Mouse (Mus musculus): ENCODE measurements around the gene Rpl32. TPM values are rescaled to one million over a fixed set of nuclear protein-coding genes. Genes with fewer than 3 reads are reported as not detected.

The Rpl32 gene
- polyA plus RNA-seq, 1 experiment from 2014 or later, result 1,760 TPM

GRCm38 (mm10) chr6:115759461-115759860 is 49.1 kb downstream of the Rpl32 start:
- WGBS, result 56% methylated on average over 5 of the region's 5 CpGs
- H3K36me3 ChIP-seq (ENCODE audit: insufficient read depth, low read length), result no peaks in the 10 kb centered on the region
- H3K9me3 ChIP-seq (ENCODE audit: low read length), result no peaks in the 10 kb centered on the region
- no peaks in the 10 kb centered on the region for H3K27me3 ChIP-seq (ENCODE audit: insufficient read depth, low read length)
- H3K9ac ChIP-seq (replicated peaks; ENCODE audit: low read length), result no peak overlapping the region
- H3K4me1 ChIP-seq (ENCODE audit: insufficient read depth, low read length), result peaks cover 34% of the 10 kb centered on the region
- H3K4me3 ChIP-seq (ENCODE audit: low read length), result no peak overlapping the region
- H3K27ac ChIP-seq (ENCODE audit: low read length), result peak overlapping the region; percentile 61; the same call in 1 of the 2 replicates
- no peak for ATAC-seq (ENCODE audit: low FRiP score, low TSS enrichment)
- no peak overlapping the region for H3K4me2 ChIP-seq (replicated peaks; ENCODE audit: low read depth, low read length)

GRCm38 (mm10) chr6:115758981-115759435 is 49.5 kb downstream of the Rpl32 start:
- no peaks in the 10 kb centered on the region for H3K9me3 ChIP-seq (ENCODE audit: low read length)
- H3K36me3 ChIP-seq (ENCODE audit: insufficient read depth, low read length), result no peaks in the 10 kb centered on the region
- 0 out of 2 replicates have a peak, but pooled peaks have one; percentile 37 for ATAC-seq (ENCODE audit: low FRiP score, low TSS enrichment)
- peak overlapping the region; percentile 61; the same call in 1 of the 2 replicates for H3K27ac ChIP-seq (ENCODE audit: low read length)
- 46% methylated on average over 9 of the region's 9 CpGs for WGBS
- H3K4me1 ChIP-seq (ENCODE audit: insufficient read depth, low read length), result peaks cover 31% of the 10 kb centered on the region
- H3K9ac ChIP-seq (replicated peaks; ENCODE audit: low read length), result no peak overlapping the region
- no peak overlapping the region for H3K4me3 ChIP-seq (ENCODE audit: low read length)
- no peak overlapping the region for H3K4me2 ChIP-seq (replicated peaks; ENCODE audit: low read depth, low read length)
- H3K27me3 ChIP-seq (ENCODE audit: insufficient read depth, low read length), result no peaks in the 10 kb centered on the region

- Histone ChIP-seq H3K9ac (replicated peaks; ENCODE audit: low read length) (no peak overlapping the region), H3K4me1 (ENCODE audit: insufficient read depth, low read length) (0 out of 2 replicates have a peak, but pooled peaks cover 6% of the 10 kb centered on the region), H3K27me3 (ENCODE audit: insufficient read depth, low read length) (no peaks in the 10 kb centered on the region), H3K4me2 (replicated peaks; ENCODE audit: low read depth, low read length) (no peak overlapping the region), H3K36me3 (ENCODE audit: insufficient read depth, low read length) (no peaks in the 10 kb centered on the region), H3K27ac (ENCODE audit: low read length) (no peak overlapping the region), H3K9me3 (ENCODE audit: low read length) (no peaks in the 10 kb centered on the region), H3K4me3 (ENCODE audit: low read length) (no peak overlapping the region)
- 80% methylated on average over 7 of the region's 7 CpGs for WGBS
- ATAC-seq (ENCODE audit: low FRiP score, low TSS enrichment), result no peak
Observed at GRCm38 (mm10) chr6:115755536-115755935, 53.0 kb downstream of the Rpl32 start.

Small RNA genes within 50 kb of the gene (microRNA-seq; reads per million reads assigned to microRNA genes)
- not detected for gene Mir7660

Other genes starting within 250 kb of the Rpl32 start
- gene Mkrn2os, start 216.2 kb downstream of the Rpl32 start, polyA plus RNA-seq (2015; fragmentation: Nextera tagmentation; extraction: Ambion mirVana), result 4.8 and 5.7 TPM in 2 replicates
- gene Mkrn2, start 206.8 kb downstream of the Rpl32 start, polyA plus RNA-seq (2015; fragmentation: Nextera tagmentation; extraction: Ambion mirVana), result 33.8 and 35.0 TPM in 2 replicates
- gene Raf1, start 132.1 kb downstream of the Rpl32 start, polyA plus RNA-seq (2015; fragmentation: Nextera tagmentation; extraction: Ambion mirVana), result 91.0 and 95.7 TPM in 2 replicates
- gene Tmem40, start 46.3 kb downstream of the Rpl32 start, polyA plus RNA-seq (2015; fragmentation: Nextera tagmentation; extraction: Ambion mirVana), result 0.86 and 2.1 TPM in 2 replicates
- gene Cand2, start 34.2 kb downstream of the Rpl32 start, polyA plus RNA-seq (2015; fragmentation: Nextera tagmentation; extraction: Ambion mirVana), result 36.8 and 40.1 TPM in 2 replicates
- gene Efcab12, start 29.7 kb upstream of the Rpl32 start, polyA plus RNA-seq (2015; fragmentation: Nextera tagmentation; extraction: Ambion mirVana), result 2.3 and 2.8 TPM in 2 replicates
- gene Mbd4, start 44.6 kb upstream of the Rpl32 start, polyA plus RNA-seq (2015; fragmentation: Nextera tagmentation; extraction: Ambion mirVana), result 18.6 and 22.0 TPM in 2 replicates
- gene Ift122, start 44.7 kb upstream of the Rpl32 start, polyA plus RNA-seq (2015; fragmentation: Nextera tagmentation; extraction: Ambion mirVana), result 38.4 and 40.1 TPM in 2 replicates
- 0.16 and 0.37 TPM in 2 replicates for gene Rho, start 123.0 kb upstream of the Rpl32 start, polyA plus RNA-seq (2015; fragmentation: Nextera tagmentation; extraction: Ambion mirVana)
- gene H1foo, start 136.2 kb upstream of the Rpl32 start, polyA plus RNA-seq (2015; fragmentation: Nextera tagmentation; extraction: Ambion mirVana), result not detected in 2 replicates
- 55.5 and 62.4 TPM in 2 replicates for gene Plxnd1, start 186.3 kb upstream of the Rpl32 start, polyA plus RNA-seq (2015; fragmentation: Nextera tagmentation; extraction: Ambion mirVana)